In genomic region chr15:102002646-102003488, GRCm38 (mm10) we compare ENCODE assay signal across 7 mouse cellular contexts. TPM values are rescaled to one million over a fixed set of nuclear protein-coding genes. Genes with fewer than 3 reads are reported as not detected.
A peak's percentile ranks its signal among the peaks of the same experiment; 100 is the strongest.
DNase-seq lines count a peak whose midpoint lies in the region; ATAC-seq lines count a peak whose summit lies in the region.

No protein-coding gene starts in this region.

- peak; percentile 83 for DNase-seq in Muller cell, postnatal 12 days (ENCODE audit: inconsistent ontology term)
- peak; percentile 78 for DNase-seq in adrenal gland, postnatal 10 days
- DNase-seq in forelimb bud, embryonic 11.5 days (ENCODE audit: low read depth, low spot score) = peak; percentile 76
- DNase-seq in kidney, adult 11 months = peak; percentile 89
- DNase-seq in lung, adult 18-20 months = peak; percentile 74 to 78
- no peak for DNase-seq in right cerebral cortex, adult 2 months (ENCODE audit: low spot score in 2 of 2)

- H3K27ac ChIP-seq in neural tube, embryonic 14.5 days (ENCODE audit: low read depth, low read length) = no peak overlapping the region

- no peaks in the 10 kb centered on the region for H3K36me3 ChIP-seq in neural tube, embryonic 14.5 days (ENCODE audit: control insufficient read depth, insufficient read depth, low read length)

- 4% methylated on average over 34 of the region's 34 CpGs for whole genome bisulfite sequencing in neural tube, embryonic 14.5 days

- H3K4me1 ChIP-seq in neural tube, embryonic 14.5 days (ENCODE audit: control insufficient read depth, insufficient read depth, low read length) = peaks cover 9% of the 10 kb centered on the region; the same call in 1 of the 2 replicates

- no peaks in the 10 kb centered on the region for H3K9me3 ChIP-seq in neural tube, embryonic 14.5 days (ENCODE audit: control insufficient read depth, low read length)

- no peak overlapping the region for H3K9ac ChIP-seq in neural tube, embryonic 14.5 days (replicated peaks; ENCODE audit: low read depth, low read length)

- peak overlapping the region; percentile 11; the same call in 1 of the 2 replicates for H3K4me3 ChIP-seq in neural tube, embryonic 14.5 days (ENCODE audit: low read depth, low read length)

- H3K4me2 ChIP-seq in neural tube, embryonic 14.5 days (ENCODE audit: low read depth, low read length) = peak overlapping the region; percentile 38; the same call in 1 of the 2 replicates

- ATAC-seq in neural tube, embryonic 14.5 days (ENCODE audit: low read depth) = no peak

- H3K27me3 ChIP-seq in neural tube, embryonic 14.5 days (ENCODE audit: control insufficient read depth, insufficient read depth, low read length) = peaks cover 23% of the 10 kb centered on the region

RNA-seq across cellular contexts. Expression of gene Krt8, which starts 1.4 kb away (rescaled TPM):
- total RNA-seq in adrenal gland, postnatal 10 days (2021) = 10 to 100 TPM; 12.1 to 24.2 TPM
- polyA plus RNA-seq in neural tube, embryonic 14.5 days (2014; fragmentation: Nextera tagmentation; extraction: Ambion mirVana) = 0.49 and 1.4 TPM in 2 replicates

RNA-seq across cellular contexts. Expression of gene Krt18, which starts 25.1 kb away (rescaled TPM):
- total RNA-seq in adrenal gland, postnatal 10 days (2021) = 10 to 100 TPM; 15.9 to 28.3 TPM
- polyA plus RNA-seq in neural tube, embryonic 14.5 days (2014; fragmentation: Nextera tagmentation; extraction: Ambion mirVana) = 0.61 and 0.75 TPM in 2 replicates

RNA-seq across cellular contexts. Expression of gene Krt78, which starts 48.8 kb away (rescaled TPM):
- under 1 TPM in 1 of 2 experiments, not detected in 1; 0.09 TPM for total RNA-seq in adrenal gland, postnatal 10 days (2021)
- polyA plus RNA-seq in neural tube, embryonic 14.5 days (2014; fragmentation: Nextera tagmentation; extraction: Ambion mirVana) = 0.08 TPM in 1 of 2 replicates, not detected in the other

Comparison
In these comparisons a context has a peak if more than half of its experiments do, and no peak if none do; other contexts are left out.
1. DNase-seq: peak in Muller cell, postnatal 12 days (single experiment), adrenal gland, postnatal 10 days (single experiment), forelimb bud, embryonic 11.5 days (single experiment), kidney, adult 11 months (single experiment) and lung, adult 18-20 months (2 of 2); none in right cerebral cortex, adult 2 months (0 of 2).